Mouse (Mus musculus) heart, adult 2 months (tissue): ENCODE data around the gene Mcu. TPM values are rescaled to one million over a fixed set of nuclear protein-coding genes. Genes with fewer than 3 reads are reported as not detected.

Experiments
- DNase-seq, 2 experiments: peaks; one replicate each; pipeline ENCODE4 v3.0.0; 2021
- H3K27ac ChIP-seq: fragments of 200-600 bp; 2 replicates; pipeline ENCODE4 v1.8.1; 2022
- H3K27me3 ChIP-seq: fragments of 200-500 bp; 2 replicates; pipeline ENCODE4 v1.6.1; 2012; ENCODE audit warnings: mild to moderate bottlenecking, low read length, inconsistent platforms, mixed read lengths; ENCODE audit not compliant: control insufficient read depth, insufficient read depth
- H3K36me3 ChIP-seq: fragments of 200-500 bp; 2 replicates; pipeline ENCODE4 v1.6.1; 2012; ENCODE audit warnings: low read length, inconsistent platforms; ENCODE audit not compliant: control insufficient read depth, insufficient read depth
- H3K4me1 ChIP-seq: fragments of 200-500 bp; 2 replicates; pipeline ENCODE4 v1.6.1; 2011; ENCODE audit warnings: low read length; ENCODE audit not compliant: control insufficient read depth, insufficient read depth
- H3K4me3 ChIP-seq: fragments of 200-600 bp; 2 replicates; pipeline ENCODE4 v1.8.1; 2022
- H3K79me2 ChIP-seq: fragments of 200-500 bp; replicated peaks from 2 replicates; pipeline ENCODE4 v1.6.1; 2012; ENCODE audit warnings: mild to moderate bottlenecking, inconsistent platforms, low read length, moderate library complexity, mixed read lengths; ENCODE audit not compliant: control insufficient read depth, insufficient read depth
- H3K9ac ChIP-seq: fragments of 200-500 bp; 2 replicates; pipeline ENCODE4 v1.6.1; 2012; ENCODE audit warnings: low read depth, mild to moderate bottlenecking, control low read depth, inconsistent platforms, low read length, mixed read lengths
- CTCF ChIP-seq: fragments of 200-600 bp; IDR thresholded peaks from 2 replicates; pipeline ENCODE4 v1.8.1; 2022; ENCODE audit warnings: antibody characterized with exemption, mild to moderate bottlenecking, moderate library complexity
- EP300 ChIP-seq: fragments of 200-500 bp; IDR thresholded peaks from 2 replicates; pipeline ENCODE4 v1.6.1; 2011; ENCODE audit warnings: low read depth, low read length, control low read depth; ENCODE audit not compliant: insufficient read depth
- POLR2A ChIP-seq: fragments of 200-500 bp; IDR thresholded peaks from 2 replicates; pipeline ENCODE4 v1.6.1; 2011; ENCODE audit warnings: mild to moderate bottlenecking, low read depth, low read length, control low read depth; ENCODE audit not compliant: insufficient read depth
- WGBS: fragments of 180-500 bp; shearing (Covaris S2); methylation state at CpG from one replicate; pipeline ENCODE4 v1.1.7; 2018; 5-methylcytosine and 5-hydroxymethylcytosine counted together
- intact Hi-C: fragments of 180-260 bp; cut with DNase I; formaldehyde crosslinking; loops from one replicate; pipeline ENCODE4 v1.15.1; 2025
- polyA plus RNA-seq: library from polyadenylated mRNA; depleted of rRNA; stranded (reverse); fragments of >200 nt; gene quantifications from 2 replicates; pipeline ENCODE4 v1.2.3, GENCODE M21; 2012
- total RNA-seq, 2 experiments: library from RNA; stranded (reverse); gene quantifications; 2 replicates each; pipeline ENCODE4 v1.2.3; 2021

The Mcu gene
- total and polyA plus RNA-seq, 3 experiments: 10.4 to 21.6 (median 20.0) TPM

- H3K4me3 ChIP-seq: no peak overlapping the region
- no peaks in the 10 kb centered on the region for H3K27me3 ChIP-seq
- no peaks in the 10 kb centered on the region for H3K36me3 ChIP-seq
- no peak overlapping the region for H3K9ac ChIP-seq
- DNase-seq: no peak
- no peaks in the 10 kb centered on the region for H3K79me2 ChIP-seq
- 46% methylated on average over 14 of the region's 14 CpGs for WGBS
- intact Hi-C loops: no loop called here
- H3K4me1 ChIP-seq: peaks cover 1% of the 10 kb centered on the region; the same call in 1 of the 2 replicates
- TF ChIP-seq CTCF (no peak), POLR2A (no peak), EP300 (no peak)
- H3K27ac ChIP-seq: no peak overlapping the region
Measured at GRCm38 (mm10) chr10:59510713-59511426, 105.6 kb downstream of the Mcu start.

GRCm38 (mm10) chr10:59509197-59509596, 107.3 kb downstream of the Mcu start:
- intact Hi-C loops: no loop called here

GRCm38 (mm10) chr10:59506711-59507110, 109.8 kb downstream of the Mcu start:
- Histone ChIP-seq H3K27me3 (no peaks in the 10 kb centered on the region), H3K36me3 (no peaks in the 10 kb centered on the region), H3K27ac (no peak overlapping the region), H3K79me2 (no peaks in the 10 kb centered on the region), H3K4me3 (no peak overlapping the region), H3K9ac (no peak overlapping the region), H3K4me1 (peaks cover 4% of the 10 kb centered on the region; the same call in 1 of the 2 replicates)
- no peak for DNase-seq
- intact Hi-C loops: no loop called here
- 72% methylated on average over 5 of the region's 5 CpGs for WGBS
- TF ChIP-seq CTCF: no peak
- TF ChIP-seq POLR2A: no peak
- TF ChIP-seq EP300: no peak

More at GRCm38 (mm10) chr10:59509197-59509596, 107.3 kb downstream of the Mcu start:
- Histone ChIP-seq H3K27me3 (no peaks in the 10 kb centered on the region), H3K27ac (no peak overlapping the region), H3K9ac (no peak overlapping the region), H3K4me3 (no peak overlapping the region), H3K79me2 (no peaks in the 10 kb centered on the region), H3K36me3 (no peaks in the 10 kb centered on the region), H3K4me1 (peaks cover 1% of the 10 kb centered on the region; the same call in 1 of the 2 replicates)
- TF ChIP-seq CTCF (no peak), EP300 (no peak), POLR2A (no peak)
- DNase-seq: no peak
- WGBS: 52% methylated on average over 4 of the region's 4 CpGs

- no peak overlapping the region for H3K27ac ChIP-seq
- peak overlapping the region; percentile 34; the same call in 1 of the 2 replicates for H3K4me3 ChIP-seq
- WGBS: 71% methylated on average over 3 of the region's 3 CpGs
- peaks cover 3% of the 10 kb centered on the region; the same call in 1 of the 2 replicates for H3K4me1 ChIP-seq
- no peaks in the 10 kb centered on the region for H3K27me3 ChIP-seq
- TF ChIP-seq POLR2A: no peak
- no peak for TF ChIP-seq EP300
- TF ChIP-seq CTCF: no peak
- no peaks in the 10 kb centered on the region for H3K36me3 ChIP-seq
- H3K79me2 ChIP-seq: no peaks in the 10 kb centered on the region
- no peak overlapping the region for H3K9ac ChIP-seq
- no peak for DNase-seq
- intact Hi-C loops: loop anchor here (5.0 kb wide), 1 partner anchor 113 kb away; the partner anchor contains the start of genes Gm10322 and Mcu
Measured at GRCm38 (mm10) chr10:59504291-59504690, 112.2 kb downstream of the Mcu start.

- no peaks in the 10 kb centered on the region for H3K79me2 ChIP-seq
- no peak overlapping the region for H3K9ac ChIP-seq
- 41% methylated on average over 31 of the region's 31 CpGs for WGBS
- intact Hi-C loops: loop anchor here (5.0 kb wide), 1 partner anchor 114 kb away; the partner anchor contains the start of genes Gm10322 and Mcu
- peak; percentile 56 to 67 for DNase-seq
- H3K4me3 ChIP-seq: peak overlapping the region; percentile 34
- peaks cover 3% of the 10 kb centered on the region; the same call in 1 of the 2 replicates for H3K4me1 ChIP-seq
- no peaks in the 10 kb centered on the region for H3K27me3 ChIP-seq
- H3K36me3 ChIP-seq: no peaks in the 10 kb centered on the region
- TF ChIP-seq POLR2A (no peak), EP300 (no peak), CTCF (no peak)
- no peak overlapping the region for H3K27ac ChIP-seq
Measured at GRCm38 (mm10) chr10:59503433-59504210, 112.9 kb downstream of the Mcu start.

GRCm38 (mm10) chr10:59502381-59502780, 114.1 kb downstream of the Mcu start:
- H3K4me1 ChIP-seq: peaks cover 3% of the 10 kb centered on the region; the same call in 1 of the 2 replicates
- no peak overlapping the region for H3K9ac ChIP-seq
- no peaks in the 10 kb centered on the region for H3K27me3 ChIP-seq
- 53% methylated on average over 12 of the region's 12 CpGs for WGBS
- no peak overlapping the region for H3K4me3 ChIP-seq
- no peak for DNase-seq
- H3K27ac ChIP-seq: no peak overlapping the region
- no peaks in the 10 kb centered on the region for H3K36me3 ChIP-seq
- TF ChIP-seq POLR2A: no peak
- TF ChIP-seq EP300: no peak
- no peak for TF ChIP-seq CTCF
- H3K79me2 ChIP-seq: no peaks in the 10 kb centered on the region
- intact Hi-C loops: loop anchor here (5.0 kb wide), 1 partner anchor 115 kb away; the partner anchor contains the start of genes Gm10322 and Mcu
